Mouse (Mus musculus): ENCODE data around the gene Wdtc1.

Wdtc1 gene

DNA sequence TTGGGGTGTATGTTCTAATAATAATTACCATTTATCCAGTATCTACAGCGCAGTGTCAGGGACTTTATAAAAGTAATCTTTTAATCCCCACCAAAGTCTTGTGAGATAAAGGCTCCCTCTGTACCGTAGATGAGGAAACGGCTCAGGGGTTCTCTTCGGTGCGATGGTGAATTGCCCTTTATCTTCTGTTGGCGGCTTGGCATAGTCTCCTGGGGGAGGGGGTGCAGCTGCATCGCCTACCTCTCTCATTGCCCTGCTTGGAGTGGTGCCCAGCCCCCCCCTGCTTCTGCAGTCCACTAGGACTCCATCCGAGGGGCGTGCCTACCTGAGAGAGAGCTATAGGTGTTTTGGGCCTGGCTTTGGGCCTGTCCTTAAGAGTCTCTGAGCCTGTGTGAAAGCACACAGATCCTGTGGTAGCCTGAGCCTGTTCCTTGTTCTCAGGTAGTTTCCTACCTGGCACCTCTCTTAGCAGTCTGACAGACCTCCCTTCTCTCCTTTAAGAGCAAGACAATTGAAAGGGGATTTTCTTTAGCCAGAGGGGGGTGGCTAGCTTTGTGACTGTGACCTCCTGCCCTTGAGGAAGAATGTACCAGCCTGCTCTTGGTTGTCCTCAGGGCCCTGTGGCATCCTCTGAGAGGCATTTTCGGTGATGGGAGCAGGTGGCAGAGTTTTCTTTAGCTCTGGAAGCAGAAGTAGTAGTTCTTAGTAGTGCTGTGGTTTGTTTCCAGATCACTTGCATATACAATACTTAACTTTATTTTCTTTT, 22.7 kb upstream of the Wdtc1 start:
- no peak for DNase-seq

- no peak for DNase-seq
Measured at GRCm38 (mm10) chr4:133374011-133374410, 20.7 kb upstream of the Wdtc1 start.

GRCm38 (mm10) chr4:133372278-133372665, 19.0 kb upstream of the Wdtc1 start:
- no peak for DNase-seq

GRCm38 (mm10) chr4:133371621-133372277, 18.5 kb upstream of the Wdtc1 start:
- DNase-seq: no peak

DNA sequence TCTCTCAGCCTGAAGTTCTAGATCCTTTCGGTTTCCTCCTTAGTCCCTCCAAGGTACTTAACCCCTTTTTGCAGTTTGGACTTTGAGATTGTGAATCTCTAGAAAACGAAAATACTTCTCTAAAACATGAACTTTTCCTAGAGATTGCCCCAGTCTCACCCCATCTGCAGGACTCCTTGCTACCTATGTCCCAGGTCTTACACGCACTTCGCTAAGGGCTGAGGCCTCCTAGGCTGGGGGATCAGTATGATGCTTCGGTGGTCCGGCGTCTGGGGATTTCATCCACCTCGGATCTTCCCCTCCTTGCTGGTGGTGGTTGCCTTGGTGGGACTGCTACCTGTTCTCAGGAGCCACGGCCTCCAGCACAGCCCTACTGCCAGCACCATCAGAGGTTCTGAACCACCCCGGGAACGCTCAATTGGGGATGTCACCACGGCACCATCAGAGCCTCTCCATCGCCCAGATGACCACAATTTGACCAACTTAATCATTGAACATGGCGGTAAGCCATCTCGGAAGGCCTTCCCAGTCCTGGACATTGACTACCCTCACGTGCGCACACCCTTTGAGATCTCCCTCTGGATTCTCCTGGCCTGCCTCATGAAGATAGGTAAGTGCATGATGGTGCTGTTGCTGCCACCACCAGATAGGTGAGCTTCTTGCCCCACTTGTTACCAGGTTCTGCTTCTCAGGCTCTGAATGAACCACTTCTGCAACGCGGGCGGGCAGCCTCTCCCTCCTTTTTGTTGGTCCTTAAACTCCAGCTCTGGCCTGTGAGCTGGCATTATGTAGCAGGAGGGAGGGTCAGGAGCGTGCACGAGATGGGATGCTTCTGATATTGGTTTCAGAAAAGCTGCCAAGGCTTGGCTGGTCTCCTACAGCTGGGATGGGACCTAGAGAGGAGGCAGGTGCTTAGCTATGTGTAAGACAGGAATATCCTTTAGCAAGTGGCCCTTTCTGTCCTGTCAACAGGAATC, 17.3 kb upstream of the Wdtc1 start:
- DNase-seq: no peak

DNA sequence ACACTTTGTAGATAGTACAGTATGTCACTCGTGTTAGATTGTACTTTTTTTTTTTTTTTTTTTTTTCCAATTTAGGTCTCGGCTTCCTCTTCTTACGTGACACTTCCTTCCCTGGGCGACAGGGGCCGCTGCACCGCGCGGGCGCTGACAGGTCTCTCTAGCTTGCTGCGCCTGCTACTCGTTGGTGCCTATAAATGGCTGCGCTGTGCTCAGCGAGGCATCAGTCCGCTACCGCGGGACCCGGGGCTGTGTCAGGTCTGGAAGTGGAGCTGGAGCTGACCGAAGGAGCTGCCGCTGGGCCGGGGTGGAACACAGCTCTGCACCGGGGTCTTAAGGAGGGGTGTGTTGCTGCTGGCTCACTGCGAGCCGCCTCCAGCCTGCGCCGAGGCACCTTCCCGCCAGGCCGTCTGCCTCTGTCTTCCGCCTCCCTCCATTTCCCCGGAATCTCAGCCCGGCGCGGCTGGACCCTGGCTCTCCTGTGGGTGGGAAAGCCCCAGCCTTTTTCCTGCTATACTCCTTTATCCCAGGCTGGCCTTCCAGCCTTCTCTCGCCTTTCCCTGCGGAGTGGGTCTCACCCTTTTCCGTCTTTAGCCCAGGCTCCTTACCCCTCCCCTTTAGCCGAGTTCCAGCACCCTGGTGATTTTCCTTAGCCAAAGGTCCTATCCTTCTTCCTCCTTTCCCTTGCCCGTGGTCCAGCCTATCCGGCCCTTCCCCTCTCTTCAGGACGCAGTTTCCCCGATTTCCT, 16.4 kb upstream of the Wdtc1 start, which contains the start of gene Slc9a1:
Gene Slc9a1, plus strand, starts transcription at position 154 of the 745 bp plus-strand sequence.
- DNase-seq: peak; percentile 86

DNA sequence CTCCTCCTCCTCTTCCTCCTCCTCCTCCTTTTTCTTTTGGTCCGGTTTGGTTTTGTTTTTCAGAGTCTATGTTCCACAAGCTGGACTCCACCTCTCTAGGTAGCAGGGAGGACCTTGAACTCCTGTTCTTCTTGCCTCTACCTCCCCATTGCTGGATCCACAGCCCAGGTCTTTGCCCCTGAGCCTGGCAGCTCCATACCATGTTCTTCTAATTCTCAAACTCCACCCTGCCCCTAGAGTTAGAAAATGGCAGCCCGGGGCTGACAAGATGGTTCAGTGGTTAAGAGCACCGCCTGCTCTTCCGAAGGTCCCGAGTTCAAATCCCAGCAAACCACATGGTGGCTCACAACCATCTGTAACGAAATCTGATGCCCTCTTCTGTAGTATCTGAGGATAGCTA, 1.4 kb upstream of the Wdtc1 start:
- no peak for DNase-seq

GRCm38 (mm10) chr4:133352797-133353196, 484 bp downstream of the Wdtc1 start:
- DNase-seq: no peak

- no peak for DNase-seq
Measured at GRCm38 (mm10) chr4:133348051-133348775, 5.1 kb downstream of the Wdtc1 start.

- no peak for DNase-seq
Measured at GRCm38 (mm10) chr4:133347624-133348023, 5.7 kb downstream of the Wdtc1 start.

DNA sequence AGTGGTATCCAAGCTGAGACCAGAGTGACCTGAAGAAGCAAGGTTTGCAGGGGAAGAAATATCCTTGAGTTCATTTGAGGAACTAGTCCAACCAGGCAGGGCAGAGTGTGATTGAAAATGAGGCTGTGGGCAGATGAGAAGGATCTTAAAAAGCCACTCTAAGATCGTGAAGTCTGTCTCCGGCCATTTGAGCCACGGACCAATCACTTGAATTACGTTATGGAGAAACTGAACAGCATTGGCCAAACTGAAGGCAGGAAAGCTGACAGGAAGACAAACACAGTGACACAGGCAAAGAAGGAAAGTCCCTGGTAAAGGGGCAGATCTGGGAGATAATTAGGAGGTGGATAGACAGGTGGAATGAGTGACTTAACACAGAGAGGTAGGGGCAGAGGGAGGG, 6.7 kb downstream of the Wdtc1 start:
- no peak for DNase-seq

GRCm38 (mm10) chr4:133345702-133346101, 7.6 kb downstream of the Wdtc1 start:
- no peak for DNase-seq

DNA sequence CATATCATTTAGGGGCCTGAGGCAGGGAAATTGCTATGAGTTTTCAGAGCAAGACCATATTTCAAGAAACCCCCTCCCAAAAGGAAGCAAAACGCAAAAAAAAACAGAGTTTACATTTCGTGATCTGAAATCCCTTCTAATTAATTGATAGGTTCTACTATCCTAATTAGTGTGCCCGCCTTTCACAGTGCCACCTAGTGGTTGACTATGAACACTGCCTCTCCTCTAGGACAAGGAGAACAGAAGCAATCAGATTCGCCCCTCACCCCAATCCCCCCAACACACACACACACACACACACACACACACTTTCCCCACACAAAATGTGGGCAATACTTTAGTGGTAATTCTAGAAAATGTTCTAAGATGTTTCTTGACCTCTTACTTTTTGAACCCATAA, 9.2 kb downstream of the Wdtc1 start:
- no peak for DNase-seq

DNA sequence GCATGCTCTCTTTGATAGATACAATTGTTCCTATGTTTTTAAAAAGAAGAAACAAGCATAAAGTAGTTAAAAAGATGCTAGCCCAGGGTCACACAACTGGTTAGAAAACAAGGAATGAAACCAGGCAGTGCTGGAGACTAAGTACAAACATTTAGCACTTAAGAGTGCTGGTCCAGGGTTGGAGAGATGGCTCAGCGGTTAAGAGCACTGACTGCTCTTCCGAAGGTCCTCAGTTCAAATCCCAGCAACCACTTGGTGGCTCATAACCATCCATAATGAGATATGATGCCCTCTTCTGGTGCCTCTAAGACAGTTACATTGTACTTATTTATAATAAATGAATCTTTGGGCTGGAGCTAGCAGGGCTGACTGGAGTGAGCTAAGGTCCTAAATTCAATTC, 13.1 kb downstream of the Wdtc1 start:
- no peak for DNase-seq

DNA sequence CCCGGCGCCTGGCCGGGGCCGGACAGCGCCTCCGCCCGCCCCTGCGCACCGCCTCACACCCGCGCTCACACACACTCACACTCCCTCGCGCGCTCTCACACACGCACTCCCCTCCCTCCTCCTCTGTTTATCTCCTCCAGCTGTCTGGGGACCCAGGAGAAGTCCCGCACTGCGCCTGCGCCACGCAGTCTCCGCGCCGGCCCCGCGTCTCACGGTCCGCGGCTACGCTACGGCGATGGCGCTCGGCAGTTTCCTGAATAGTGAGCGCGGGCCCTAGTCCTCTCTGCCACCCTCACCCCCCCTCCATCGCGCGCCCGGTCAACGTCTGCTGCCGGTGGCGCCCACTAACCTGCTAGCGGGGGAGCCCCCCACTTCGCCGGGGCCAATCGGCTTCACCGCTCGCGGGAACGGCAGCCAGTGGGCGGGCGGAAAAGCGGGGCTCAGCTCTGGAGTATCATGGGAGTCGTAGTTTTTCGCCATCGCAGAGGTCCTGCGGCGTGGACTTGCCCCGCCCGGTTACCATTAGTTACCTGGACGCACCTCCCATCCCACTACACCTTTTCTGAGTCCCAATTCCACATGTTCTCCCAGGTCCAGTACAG, 14.0 kb downstream of the Wdtc1 start:
- DNase-seq: peak; percentile 97 to 98

DNA sequence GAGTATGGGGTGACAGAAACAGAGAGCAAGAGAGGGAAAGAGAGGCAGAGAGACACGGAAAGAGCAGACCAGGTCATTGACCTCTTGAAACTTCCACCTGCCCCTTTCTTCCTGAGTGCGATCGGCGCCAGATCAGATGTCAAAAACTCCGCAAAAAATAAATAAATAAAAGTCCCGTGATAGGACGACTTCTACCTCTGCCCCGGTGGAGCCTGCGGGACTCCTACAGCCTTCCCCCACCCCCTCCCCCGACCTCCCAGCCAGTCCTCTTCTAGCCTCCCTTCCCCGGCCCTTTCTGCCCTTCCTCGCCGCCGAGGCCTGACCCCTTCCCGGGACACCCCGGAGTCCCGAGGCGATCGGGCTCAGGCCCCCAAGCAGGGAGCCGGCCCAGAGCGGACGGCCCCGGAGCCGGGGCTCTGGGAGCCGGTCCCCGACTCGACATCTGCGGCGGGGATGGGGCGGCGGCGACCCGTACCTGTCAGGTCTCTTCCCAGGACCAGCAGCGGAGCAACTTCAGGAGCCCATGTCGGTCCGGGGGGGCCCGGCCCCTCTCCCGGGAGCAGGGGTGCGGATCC, 14.7 kb downstream of the Wdtc1 start:
- DNase-seq: no peak

- DNase-seq: no peak
Measured at GRCm38 (mm10) chr4:133337833-133338520, 15.3 kb downstream of the Wdtc1 start.

DNA sequence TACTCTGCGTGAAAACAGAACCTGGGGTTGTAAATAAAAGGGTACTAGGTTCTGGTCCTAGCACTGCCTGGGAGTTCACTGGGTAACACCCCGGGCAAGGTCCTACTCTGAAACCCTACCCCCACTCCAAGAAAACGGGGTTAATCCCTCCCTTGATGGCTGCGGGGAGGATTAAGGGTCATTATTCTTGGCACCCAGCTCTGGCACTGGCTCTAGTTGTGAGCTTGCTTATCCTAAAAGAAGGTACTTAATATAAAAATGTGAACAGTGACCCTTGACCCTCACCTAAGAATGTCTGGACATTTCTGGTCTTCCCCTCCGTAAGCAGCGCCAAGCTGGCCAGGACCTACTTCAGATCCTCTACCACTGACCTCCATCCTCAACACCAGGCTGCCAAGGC, 20.0 kb downstream of the Wdtc1 start:
- no peak for DNase-seq

- no peak for DNase-seq
Measured at GRCm38 (mm10) chr4:133330296-133330695, 23.0 kb downstream of the Wdtc1 start.

GRCm38 (mm10) chr4:133328129-133328528, 25.2 kb downstream of the Wdtc1 start:
- DNase-seq: no peak

Measured in thymus, adult 18-20 months (tissue).